Mouse (Mus musculus) retina, postnatal 1 day (tissue): Measurements from ENCODE around the gene Gatb.

Experiments
- DNase-seq: peaks from one replicate; pipeline ENCODE4 v3.0.0-alpha.2; 2012

Gatb gene

DNA sequence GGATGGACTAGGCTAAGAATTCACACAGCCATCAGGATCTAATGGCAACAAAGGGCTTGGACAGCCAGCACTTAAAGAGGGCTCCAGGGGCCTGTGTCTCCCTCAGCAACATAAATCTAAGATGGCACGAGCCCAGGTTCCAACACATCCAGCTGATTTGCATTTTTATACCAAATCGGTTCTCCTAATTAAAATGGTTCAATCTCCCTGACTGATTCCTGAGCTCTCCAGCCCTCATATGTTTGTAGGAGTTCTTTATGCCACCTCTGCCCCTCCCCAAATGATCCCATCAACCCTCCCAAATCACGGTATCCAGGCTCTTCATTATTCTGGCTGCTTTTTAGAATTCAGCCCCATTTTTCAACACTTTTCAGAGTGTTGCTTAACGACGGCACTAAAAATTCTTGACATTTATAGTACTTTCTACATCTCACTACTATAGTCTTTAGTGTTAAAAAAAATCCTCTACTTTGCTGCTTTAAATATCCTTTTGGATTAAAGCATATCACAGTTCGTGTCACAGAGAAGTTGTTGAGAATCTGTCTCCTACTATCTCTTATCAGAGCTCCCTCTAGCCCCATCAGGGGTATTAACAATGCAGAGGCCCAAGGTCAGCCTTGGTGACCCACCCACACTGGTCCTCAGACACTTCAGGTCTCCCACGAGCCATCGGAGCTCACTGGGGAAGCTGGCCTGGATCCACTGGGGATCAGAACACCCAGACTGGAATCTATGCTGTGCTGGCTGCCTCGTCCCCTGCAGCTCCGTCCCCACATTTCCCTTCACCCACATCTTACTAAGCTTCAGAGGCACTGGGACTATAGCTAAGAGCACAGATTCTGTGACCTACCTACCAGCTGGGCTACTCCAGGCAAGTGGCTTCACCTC, 88.3 kb downstream of the Gatb start:
- DNase-seq: no peak

DNA sequence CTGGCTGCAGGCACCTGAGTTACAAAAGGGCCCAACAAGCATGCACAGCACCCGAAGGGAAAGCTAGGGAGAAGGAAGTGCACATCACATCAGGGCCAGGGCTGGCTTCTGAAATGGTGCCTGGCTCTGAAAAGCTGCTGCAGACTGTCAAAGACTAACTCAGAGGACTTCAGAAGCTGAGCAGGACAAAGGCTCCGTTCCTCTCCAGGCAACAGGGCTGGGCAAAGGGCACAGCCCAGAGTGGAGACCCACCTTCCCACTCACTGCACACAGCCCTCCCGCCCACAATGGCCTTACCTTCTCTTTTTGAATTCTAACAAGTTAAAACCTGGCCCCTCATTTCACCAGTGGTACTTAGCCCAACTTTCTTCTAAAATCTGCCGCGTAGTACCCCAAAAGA, 89.9 kb downstream of the Gatb start:
- DNase-seq: no peak

DNA sequence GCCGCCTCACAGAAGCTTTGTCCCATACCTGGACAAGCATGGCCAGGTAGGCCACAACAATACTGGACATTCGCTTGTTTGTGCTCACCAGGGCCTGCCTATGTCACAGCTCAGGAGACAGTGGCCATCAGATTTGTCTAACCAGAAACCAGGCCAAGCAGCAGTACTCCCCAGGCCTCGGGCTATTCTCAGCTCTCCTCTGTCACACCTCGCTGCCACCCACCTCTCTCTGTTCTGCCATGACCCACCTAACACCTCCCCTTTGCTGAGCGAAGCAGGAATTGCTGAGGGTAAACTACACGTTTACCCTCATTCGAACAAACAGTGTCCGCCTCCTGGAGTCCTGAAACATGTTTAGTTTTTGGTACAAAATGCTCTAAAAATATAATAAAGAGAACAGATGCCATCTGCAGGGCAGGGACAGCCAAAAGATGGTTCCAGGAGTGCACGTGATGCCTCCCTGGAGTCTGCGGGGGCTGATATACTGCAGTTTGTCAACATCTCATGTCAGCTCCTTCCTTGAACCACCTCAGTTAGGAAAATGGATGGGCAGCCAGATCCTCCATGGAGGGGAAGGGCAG, 90.8 kb downstream of the Gatb start:
- DNase-seq: no peak

DNA sequence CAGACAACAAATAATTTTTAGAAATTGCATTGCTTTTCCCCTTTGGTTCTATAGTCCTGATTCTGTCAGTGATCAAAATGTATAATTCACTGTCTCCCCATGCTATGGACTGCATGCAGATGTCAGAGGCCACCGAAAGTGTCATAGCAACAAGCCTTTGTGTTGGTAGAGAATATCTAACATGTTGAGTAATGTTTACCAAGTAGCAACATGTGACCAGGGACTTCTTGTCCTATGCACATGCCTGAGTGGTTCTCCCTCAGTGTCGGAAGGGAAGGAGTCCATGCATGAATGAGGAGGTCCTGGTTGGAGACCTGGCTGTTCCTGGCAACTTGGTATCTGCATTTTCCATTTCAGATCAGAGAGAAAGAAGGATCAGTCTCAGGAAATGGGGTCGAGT, 92.2 kb downstream of the Gatb start:
- no peak for DNase-seq

DNA sequence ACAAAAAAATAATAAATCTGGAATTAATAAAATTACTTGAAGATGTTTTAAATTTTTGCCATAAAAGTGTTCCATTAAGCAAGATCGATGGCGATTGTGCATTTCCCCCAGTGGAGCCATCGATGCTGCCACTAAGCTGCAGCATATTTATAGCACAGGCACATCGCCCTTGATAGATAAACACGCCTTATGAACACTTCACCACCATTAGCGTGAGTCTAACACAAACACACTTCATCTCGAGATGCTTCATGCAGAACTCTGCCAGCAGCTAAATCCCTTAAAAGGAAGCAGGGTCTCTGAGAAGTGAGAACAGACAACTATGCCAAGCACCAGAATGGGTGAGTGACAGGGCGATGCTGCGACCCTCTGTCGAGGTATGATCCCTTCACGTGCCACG, 92.8 kb downstream of the Gatb start:
- no peak for DNase-seq

DNA sequence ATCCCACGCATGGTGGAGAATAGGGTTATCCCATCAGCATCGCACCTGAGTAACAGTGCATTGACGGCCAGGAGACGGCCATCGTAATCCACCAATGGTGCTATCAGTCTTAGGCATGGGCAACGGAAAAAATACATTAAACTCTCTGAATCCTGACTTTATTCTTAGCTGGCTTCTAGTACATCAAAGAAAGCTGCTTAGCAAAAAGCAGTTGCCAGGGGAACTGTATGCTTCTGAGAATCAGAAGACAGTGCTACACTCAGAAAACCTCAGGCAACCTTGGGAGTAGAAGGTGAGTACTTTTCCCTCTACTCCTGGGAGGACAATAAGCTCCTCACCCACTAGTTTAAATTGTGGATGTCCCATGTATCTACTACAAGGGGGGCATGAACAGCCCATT, 93.8 kb downstream of the Gatb start:
- DNase-seq: no peak

DNA sequence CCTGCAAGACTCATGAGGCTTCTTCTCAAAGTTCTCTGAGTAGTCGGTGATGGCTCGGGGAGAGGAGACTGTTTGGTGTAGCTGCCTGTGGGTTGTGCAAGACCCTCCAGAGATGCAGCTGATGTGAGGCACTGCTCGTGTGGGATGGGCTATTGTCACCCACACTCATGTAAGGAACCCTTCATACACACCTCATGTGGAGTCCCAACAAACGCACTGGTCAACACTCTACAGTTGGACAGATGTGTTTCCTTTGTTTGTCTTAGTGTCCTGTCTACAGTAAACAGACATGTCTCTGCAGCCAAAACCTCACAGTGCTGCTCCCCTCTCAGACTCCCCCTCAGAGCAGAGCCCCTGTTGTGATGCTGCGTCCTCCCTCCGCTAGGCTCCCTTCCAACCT, 95.9 kb downstream of the Gatb start:
- DNase-seq: no peak

DNA sequence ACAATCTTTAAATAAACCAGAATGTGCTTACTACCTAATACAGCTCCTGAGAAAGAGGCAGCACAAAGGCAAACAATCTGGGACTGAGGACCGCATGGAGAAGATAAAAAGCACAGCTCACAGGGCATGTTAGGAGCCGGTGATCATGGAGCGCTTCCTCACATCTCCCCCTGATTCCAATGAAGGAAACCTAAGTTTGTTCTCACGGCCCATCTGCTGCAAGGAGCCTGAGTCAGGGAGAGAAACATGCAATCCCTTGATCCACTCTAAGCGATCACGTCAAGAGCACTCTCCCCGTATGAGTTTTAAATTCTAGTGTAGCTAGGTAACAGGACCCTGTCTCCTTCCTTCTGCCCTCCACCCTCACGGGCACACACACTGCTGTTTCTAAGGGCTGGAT, 103.2 kb downstream of the Gatb start:
- DNase-seq: no peak

DNA sequence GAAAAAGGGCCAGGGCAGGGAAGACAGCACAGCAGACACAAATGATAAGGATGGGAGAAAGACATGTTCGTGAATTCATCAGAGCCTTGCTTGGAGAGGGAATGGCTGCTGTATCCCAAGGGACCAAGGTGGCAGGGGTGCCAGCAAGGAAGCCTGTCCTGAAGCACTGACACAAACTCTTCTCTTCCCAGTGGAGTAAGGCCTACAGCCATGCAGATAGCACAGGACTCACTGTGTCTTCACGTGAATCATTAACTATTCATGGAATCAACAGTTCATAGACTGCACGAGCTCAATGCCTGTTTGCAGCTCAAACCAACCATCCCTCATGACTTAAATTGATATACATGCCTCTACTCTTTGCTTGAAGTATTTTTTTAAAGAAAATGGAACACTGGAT, 104.0 kb downstream of the Gatb start:
- no peak for DNase-seq

DNA sequence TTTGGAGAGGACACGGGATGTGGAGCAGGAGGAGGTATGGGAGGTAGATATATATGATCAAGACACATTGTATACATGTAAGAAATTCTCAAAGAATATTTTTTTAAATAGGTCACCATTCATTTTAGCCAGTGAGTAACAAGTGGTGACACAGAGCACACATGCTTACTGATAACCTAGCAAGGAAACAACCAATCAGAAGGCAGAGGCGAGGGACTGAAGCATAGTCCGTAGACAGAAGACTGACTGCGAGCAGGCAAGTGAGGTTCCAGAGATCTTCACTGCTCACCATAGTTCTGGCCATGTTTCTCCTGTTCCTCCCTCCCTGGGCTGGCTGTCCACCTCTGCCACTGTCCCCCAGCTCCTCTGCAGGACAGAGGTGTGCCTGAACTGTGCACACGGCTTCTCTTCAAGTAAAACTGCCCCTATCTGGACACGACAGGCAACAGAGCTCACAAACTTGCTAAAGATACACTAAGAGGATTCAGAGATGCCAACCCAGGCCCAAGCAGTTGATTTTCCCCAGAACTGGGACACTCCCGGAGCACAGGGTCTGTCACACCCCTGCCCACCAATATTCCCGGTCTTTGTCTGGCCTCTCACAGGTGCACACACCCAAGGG, 105.5 kb downstream of the Gatb start:
- no peak for DNase-seq

DNA sequence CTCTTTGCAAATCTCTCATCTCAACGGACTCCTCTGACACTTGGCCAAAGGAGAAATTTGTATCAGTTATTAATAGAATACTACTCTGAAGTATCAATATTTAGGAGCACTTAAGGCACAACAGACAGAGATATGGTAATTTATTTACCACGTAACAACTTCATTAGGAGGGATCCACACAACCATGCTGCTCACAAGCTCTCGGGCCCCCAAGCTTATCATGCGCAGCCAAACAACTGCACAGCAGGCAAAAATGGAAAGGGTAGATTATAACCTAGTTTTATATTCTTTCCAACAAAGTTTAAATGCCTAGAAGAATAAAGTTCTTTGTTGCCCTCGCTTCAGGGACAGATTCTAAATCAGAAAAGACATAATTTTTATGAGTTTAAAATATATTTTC, 106.0 kb downstream of the Gatb start:
- no peak for DNase-seq

DNA sequence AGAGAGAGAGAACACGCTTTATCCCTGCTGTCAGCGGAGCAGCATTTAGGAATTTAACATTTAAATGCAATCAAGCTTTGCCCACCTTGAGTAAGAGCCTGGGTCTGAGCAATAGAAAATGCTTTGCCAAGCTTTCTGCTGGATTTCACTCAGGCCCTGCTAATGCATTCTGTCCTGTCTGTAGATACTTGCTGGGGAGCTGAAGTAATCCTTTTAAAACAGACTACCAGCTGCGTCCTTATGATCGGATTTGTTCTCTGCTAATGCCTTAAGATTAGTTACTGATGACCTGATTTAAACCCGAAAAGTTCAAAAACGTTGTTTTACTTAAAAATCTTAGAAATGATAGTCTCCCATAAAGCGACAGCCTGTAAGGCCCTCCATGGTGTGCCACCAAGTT, 107.2 kb downstream of the Gatb start:
- peak; percentile 68 for DNase-seq

DNA sequence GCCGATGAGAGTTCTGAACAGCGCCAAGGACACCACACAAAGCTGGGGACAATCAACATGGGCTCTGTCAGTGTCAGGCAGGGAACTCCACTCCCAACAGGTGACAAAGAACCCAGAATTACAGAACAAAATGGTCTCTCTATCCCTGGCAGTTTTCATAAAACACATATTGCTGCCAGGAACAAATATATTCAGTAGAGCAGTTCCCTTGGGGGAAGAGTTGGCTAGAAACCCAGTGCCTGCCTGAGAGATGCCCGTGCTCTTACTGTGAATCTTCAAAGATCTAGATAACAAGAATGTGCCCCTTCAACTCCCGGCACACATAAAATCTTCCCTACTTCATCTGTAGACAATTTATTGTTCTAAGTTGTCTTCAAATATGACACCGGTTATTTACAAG, 109.7 kb downstream of the Gatb start:
- no peak for DNase-seq

DNA sequence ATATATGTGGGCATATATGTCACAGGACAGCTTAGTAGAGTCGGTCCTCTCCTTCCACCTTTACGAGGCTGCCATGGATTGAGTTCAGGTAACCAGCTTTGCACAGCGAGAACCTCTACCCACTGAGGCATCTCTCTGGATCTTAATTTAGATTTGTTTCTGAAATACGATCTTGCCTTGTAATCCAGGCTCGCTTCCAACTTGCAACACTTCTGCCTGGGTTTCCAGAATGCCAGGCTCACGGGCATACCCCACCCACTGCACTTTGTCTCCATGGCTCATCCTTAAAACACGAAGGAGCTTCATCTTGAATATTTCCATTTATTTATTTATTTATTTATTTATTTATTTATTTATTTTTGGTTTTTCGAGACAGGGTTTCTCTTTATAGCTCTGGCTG, 111.4 kb downstream of the Gatb start:
- no peak for DNase-seq

DNA sequence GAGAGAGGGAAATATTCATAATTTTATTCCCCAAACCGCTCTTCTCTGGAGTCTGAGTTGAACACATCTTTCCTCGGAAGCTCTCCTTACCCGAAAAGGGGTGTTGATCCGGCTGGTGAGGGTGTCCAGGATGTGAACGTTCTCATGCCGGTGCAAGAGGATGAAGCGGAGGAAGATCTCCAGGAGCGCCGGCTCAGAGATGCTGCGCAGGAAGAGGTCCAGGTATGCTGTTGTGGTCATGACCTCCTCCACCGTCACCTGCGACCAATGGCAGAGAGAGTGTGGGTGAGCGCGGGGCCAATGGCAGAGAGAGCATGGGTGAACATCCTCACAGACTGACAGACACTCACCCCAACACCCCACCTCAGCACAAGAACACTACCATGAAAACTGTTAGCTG, 114.4 kb downstream of the Gatb start:
- DNase-seq: no peak

DNA sequence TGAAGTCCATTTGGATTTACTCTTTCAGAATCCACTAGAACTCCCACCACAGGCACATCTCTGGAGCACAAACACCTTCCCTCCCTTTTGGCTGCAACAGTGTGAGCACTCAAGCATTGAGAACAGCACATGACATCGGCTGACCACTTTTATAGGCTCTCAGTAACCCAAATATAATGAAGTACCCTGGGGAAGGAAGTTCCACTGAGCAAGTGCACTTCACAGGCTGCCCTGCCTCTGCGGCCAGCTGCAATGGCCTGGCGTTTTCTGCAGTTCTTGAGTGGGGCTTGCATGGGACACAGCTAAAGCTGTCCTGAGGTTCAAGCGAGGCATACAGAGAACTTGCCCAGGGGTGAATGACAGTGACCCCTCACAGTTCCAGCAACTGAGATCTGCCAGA, 117.2 kb downstream of the Gatb start:
- peak; percentile 35 for DNase-seq

DNA sequence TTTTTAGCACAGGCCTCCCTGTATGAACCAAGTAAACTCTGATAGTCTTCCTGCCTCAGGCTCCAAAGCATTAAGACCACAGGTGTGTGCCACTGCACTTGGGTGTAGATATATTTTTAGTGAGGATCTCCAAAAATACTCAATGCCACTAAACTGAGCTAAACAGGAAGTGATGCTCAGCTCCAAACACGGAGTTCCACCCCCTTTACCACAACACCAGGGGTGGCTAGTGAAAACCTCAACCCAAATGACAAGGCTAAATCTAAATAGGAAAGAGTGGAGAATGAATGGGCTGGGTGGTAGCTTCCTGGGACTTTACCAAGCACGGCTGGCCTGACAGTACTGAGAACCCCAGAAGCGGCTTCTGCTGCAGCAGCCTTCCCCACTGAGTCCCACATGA, 119.1 kb downstream of the Gatb start:
- no peak for DNase-seq

DNA sequence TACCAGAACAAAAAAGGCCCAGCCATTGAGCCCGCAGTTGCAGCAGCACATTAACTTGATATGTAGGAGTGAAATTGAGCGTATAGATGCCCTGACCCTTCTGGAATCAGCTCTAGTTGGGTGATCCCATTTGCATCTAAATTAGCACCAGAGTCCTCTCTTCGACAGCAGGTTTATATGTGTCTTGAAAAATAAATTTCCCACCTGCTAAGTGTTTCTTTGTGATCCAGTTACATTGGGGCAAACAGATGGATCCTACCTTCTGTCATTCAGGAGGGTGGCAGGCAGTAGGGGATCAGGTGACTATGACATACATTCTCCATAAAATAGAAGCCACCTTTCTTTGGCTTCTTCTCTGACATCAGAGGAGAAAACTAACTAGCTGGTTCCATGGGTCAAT, 121.1 kb downstream of the Gatb start:
- DNase-seq: no peak

DNA sequence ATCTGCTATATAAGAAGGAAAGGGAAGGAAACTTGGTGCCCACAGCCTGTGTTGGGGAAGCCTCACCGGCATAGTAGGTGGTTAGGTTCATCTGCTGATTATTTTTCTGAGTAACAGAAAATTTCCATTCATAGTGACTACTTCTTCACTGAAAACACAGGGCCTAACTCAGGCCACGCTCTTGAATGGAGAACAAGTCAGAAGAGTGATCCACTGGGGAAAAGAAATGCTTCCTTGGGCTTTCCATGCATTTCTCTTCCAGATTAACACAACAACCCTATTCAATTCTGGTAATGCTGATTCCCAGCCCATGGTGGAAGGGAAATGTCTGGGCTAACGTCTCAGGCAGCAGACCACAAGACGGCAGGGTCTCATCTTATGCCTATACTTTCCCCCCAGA, 124.6 kb downstream of the Gatb start:
- DNase-seq: no peak

DNA sequence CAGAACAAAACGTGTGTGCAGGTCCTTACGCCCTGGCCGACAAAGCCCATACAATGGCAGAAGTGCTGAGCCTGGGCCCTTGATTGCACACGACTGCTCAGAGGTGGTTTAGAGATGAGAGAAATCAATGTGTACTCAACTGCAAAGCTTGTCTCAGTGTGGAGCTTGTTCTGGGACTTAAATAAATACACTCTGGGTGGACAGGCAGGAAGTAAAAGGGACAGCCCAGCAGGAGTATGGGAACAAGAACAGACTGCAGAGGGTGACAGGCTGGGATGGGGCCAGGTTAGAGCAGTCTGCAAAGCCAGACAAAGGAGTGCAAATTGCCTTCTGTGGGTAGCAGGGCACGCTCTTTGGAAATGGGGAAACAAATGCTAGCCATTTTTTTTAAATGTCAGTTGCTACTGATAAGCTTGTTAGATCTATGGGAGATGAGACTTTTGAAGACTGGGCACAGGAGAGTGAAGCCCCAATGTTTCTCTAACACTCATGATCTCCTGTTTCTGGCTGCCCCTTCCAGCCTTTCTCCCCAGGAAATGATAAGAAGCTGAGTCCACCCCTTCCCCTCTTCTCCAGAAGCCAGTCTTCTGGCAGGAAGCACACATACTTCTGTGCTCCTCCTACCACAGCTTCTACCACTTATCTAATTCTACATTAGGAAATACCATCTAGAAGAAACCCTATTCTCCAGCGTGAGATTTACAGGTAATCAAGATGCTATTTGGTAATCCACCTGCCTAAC, 129.4 kb downstream of the Gatb start:
- DNase-seq: peak; percentile 35
